Mouse (Mus musculus): Measurements from ENCODE around the gene Endov.

DNA sequence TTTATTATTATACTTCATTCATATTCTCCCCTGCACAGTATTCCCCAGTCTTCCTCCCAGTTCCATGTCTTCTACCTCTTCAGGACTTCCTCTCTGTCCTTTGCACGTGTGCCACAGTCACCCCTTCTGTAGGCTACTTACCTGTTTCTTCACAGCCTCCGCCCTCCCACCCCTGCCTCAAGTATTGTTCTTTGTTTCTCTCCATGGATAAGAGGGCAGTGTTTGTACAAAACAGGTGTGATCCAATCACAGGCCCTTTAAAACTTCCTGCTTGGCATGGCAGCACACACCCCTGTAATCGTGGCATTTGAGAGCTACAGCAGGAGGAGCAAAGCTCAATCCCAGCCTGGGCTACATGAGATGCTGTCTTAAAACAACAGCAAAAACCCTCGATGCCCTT lies 2.4 kb downstream of the Endov start:
- TF ChIP-seq POLR2A (IDR thresholded peaks at IDR 0.05; ENCODE audit: borderline replicate concordance, low read depth, low read length) (no peak), CTCF (IDR thresholded peaks at IDR 0.05; ENCODE audit: low read depth, low read length) (no peak)
